Mouse (Mus musculus): ENCODE results near the gene Map2k1. TPM values are rescaled to one million over a fixed set of nuclear protein-coding genes. Genes with fewer than 3 reads are reported as not detected.

Gene Map2k1
- polyA plus RNA-seq, 1 experiment, result 67.3 TPM

- H3K36me3 ChIP-seq (ENCODE audit: control insufficient read depth, insufficient read depth), result no peaks in the 10 kb centered on the region
- H3ac ChIP-seq (ENCODE audit: control insufficient read depth, insufficient read length), result no peak overlapping the region
- H3K4me3 ChIP-seq, result no peak overlapping the region
- H3K4me2 ChIP-seq (ENCODE audit: low read depth), result no peak overlapping the region
- peaks cover 69% of the 10 kb centered on the region for H3K79me2 ChIP-seq (ENCODE audit: control insufficient read depth, insufficient read depth)
- H3K27me3 ChIP-seq (ENCODE audit: control insufficient read depth, insufficient read depth, insufficient read length), result no peaks in the 10 kb centered on the region
- TF ChIP-seq E2F4 (IDR thresholded peaks at IDR 0.05; ENCODE audit: insufficient read depth), result no peak
- TF ChIP-seq MYOD1 (IDR thresholded peaks at IDR 0.05; ENCODE audit: control insufficient read depth in 1 of 3, insufficient read length in 2 of 3, low read depth in 2 of 3), result no peak
- TF ChIP-seq REST (IDR thresholded peaks at IDR 0.05; ENCODE audit: insufficient read depth, insufficient read length), result no peak
Measured at GRCm38 (mm10) chr9:64220603-64221002, 32.8 kb downstream of the Map2k1 start.

- Histone ChIP-seq H3K4me2 (ENCODE audit: low read depth) (no peak overlapping the region), H3K79me2 (ENCODE audit: control insufficient read depth, insufficient read depth) (peaks cover 65% of the 10 kb centered on the region), H3K27me3 (ENCODE audit: control insufficient read depth, insufficient read depth, insufficient read length) (no peaks in the 10 kb centered on the region), H3ac (ENCODE audit: control insufficient read depth, insufficient read length) (no peak overlapping the region), H3K4me3 (no peak overlapping the region), H3K36me3 (ENCODE audit: control insufficient read depth, insufficient read depth) (no peaks in the 10 kb centered on the region)
- TF ChIP-seq TCF3 (IDR thresholded peaks at IDR 0.05; ENCODE audit: insufficient read length, low read depth) (no peak), SRF (IDR thresholded peaks at IDR 0.05; ENCODE audit: control insufficient read depth, insufficient read length, low read depth) (no peak), MAX (IDR thresholded peaks at IDR 0.05; ENCODE audit: low read depth) (no peak), REST (IDR thresholded peaks at IDR 0.05; ENCODE audit: insufficient read depth, insufficient read length) (no peak), POLR2AphosphoS2 (IDR thresholded peaks at IDR 0.05; ENCODE audit: insufficient read length, low read depth) (no peak)
Measured at GRCm38 (mm10) chr9:64219772-64220420, 33.5 kb downstream of the Map2k1 start.

GRCm38 (mm10) chr9:64219305-64219704 is 34.1 kb downstream of the Map2k1 start:
- Histone ChIP-seq H3K79me2 (ENCODE audit: control insufficient read depth, insufficient read depth) (peaks cover 65% of the 10 kb centered on the region), H3K4me2 (ENCODE audit: low read depth) (no peak overlapping the region), H3K27me3 (ENCODE audit: control insufficient read depth, insufficient read depth, insufficient read length) (no peaks in the 10 kb centered on the region), H3K36me3 (ENCODE audit: control insufficient read depth, insufficient read depth) (no peaks in the 10 kb centered on the region), H3ac (ENCODE audit: control insufficient read depth, insufficient read length) (no peak overlapping the region), H3K4me3 (no peak overlapping the region)
- TF ChIP-seq REST (IDR thresholded peaks at IDR 0.05; ENCODE audit: insufficient read depth, insufficient read length), result no peak
- no peak for TF ChIP-seq SRF (IDR thresholded peaks at IDR 0.05; ENCODE audit: control insufficient read depth, insufficient read length, low read depth)
- no peak for TF ChIP-seq POLR2AphosphoS2 (IDR thresholded peaks at IDR 0.05; ENCODE audit: insufficient read length, low read depth)
- TF ChIP-seq MYOD1 (IDR thresholded peaks at IDR 0.05; ENCODE audit: control insufficient read depth in 1 of 3, insufficient read length in 2 of 3, low read depth in 2 of 3), result no peak
- TF ChIP-seq MAX (IDR thresholded peaks at IDR 0.05; ENCODE audit: low read depth), result no peak
- TF ChIP-seq USF1 (IDR thresholded peaks at IDR 0.05; ENCODE audit: low read depth), result no peak
- no peak for TF ChIP-seq E2F4 (IDR thresholded peaks at IDR 0.05; ENCODE audit: insufficient read depth)
- TF ChIP-seq MYOG (IDR thresholded peaks at IDR 0.05; ENCODE audit: control insufficient read depth in 1 of 3, insufficient read depth in 1 of 3, insufficient read length in 2 of 3, low read depth in 2 of 3), result no peak
- TF ChIP-seq TCF12 (IDR thresholded peaks at IDR 0.05; ENCODE audit: insufficient read depth, poor library complexity, severe bottlenecking), result no peak
- TF ChIP-seq TCF3 (IDR thresholded peaks at IDR 0.05; ENCODE audit: insufficient read length, low read depth), result no peak
- no peak for TF ChIP-seq POLR2A (IDR thresholded peaks at IDR 0.05; ENCODE audit: insufficient read length, low read depth)
- TF ChIP-seq CEBPB (IDR thresholded peaks at IDR 0.05; ENCODE audit: insufficient read depth, poor library complexity, severe bottlenecking), result no peak

DNA sequence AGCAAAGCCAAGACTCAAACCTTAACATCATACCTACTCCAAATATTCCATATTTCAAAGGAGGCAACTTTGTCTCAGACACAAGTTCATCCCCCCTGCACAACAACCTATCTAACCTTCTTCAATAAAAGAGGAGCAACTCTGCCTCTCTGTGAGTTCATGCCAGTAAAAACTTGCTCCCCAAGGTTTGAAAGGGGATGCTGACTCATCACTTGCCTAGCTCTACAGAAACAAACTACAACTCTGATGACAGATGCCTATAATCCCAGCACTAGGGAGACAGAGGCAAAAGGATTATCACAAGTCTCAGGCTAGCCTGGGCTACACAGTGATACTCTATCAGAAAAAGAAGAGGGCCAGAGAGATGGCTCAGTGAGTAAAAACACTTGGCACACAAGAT is 35.5 kb downstream of the Map2k1 start:
- no peak overlapping the region for H3K4me2 ChIP-seq (ENCODE audit: low read depth)
- peaks cover 5% of the 10 kb centered on the region for H3K36me3 ChIP-seq (ENCODE audit: control insufficient read depth, insufficient read depth)
- no peak overlapping the region for H3ac ChIP-seq (ENCODE audit: control insufficient read depth, insufficient read length)
- peaks cover 55% of the 10 kb centered on the region for H3K79me2 ChIP-seq (ENCODE audit: control insufficient read depth, insufficient read depth)
- no peak overlapping the region for H3K4me3 ChIP-seq
- H3K27me3 ChIP-seq (ENCODE audit: control insufficient read depth, insufficient read depth, insufficient read length), result no peaks in the 10 kb centered on the region
- TF ChIP-seq POLR2A (IDR thresholded peaks at IDR 0.05; ENCODE audit: insufficient read length, low read depth) (no peak), MYOD1 (IDR thresholded peaks at IDR 0.05; ENCODE audit: control insufficient read depth in 1 of 3, insufficient read length in 2 of 3, low read depth in 2 of 3) (no peak), CEBPB (IDR thresholded peaks at IDR 0.05; ENCODE audit: insufficient read depth, poor library complexity, severe bottlenecking) (no peak), MAX (IDR thresholded peaks at IDR 0.05; ENCODE audit: low read depth) (no peak), E2F4 (IDR thresholded peaks at IDR 0.05; ENCODE audit: insufficient read depth) (no peak), SRF (IDR thresholded peaks at IDR 0.05; ENCODE audit: control insufficient read depth, insufficient read length, low read depth) (no peak), TCF3 (IDR thresholded peaks at IDR 0.05; ENCODE audit: insufficient read length, low read depth) (no peak), REST (IDR thresholded peaks at IDR 0.05; ENCODE audit: insufficient read depth, insufficient read length) (no peak), POLR2AphosphoS2 (IDR thresholded peaks at IDR 0.05; ENCODE audit: insufficient read length, low read depth) (no peak), MYOG (IDR thresholded peaks at IDR 0.05; ENCODE audit: control insufficient read depth in 1 of 3, insufficient read depth in 1 of 3, insufficient read length in 2 of 3, low read depth in 2 of 3) (no peak), USF1 (IDR thresholded peaks at IDR 0.05; ENCODE audit: low read depth) (no peak), TCF12 (IDR thresholded peaks at IDR 0.05; ENCODE audit: insufficient read depth, poor library complexity, severe bottlenecking) (no peak)

GRCm38 (mm10) chr9:64216641-64217040 is 36.8 kb downstream of the Map2k1 start:
- Histone ChIP-seq H3ac (ENCODE audit: control insufficient read depth, insufficient read length) (no peak overlapping the region), H3K36me3 (ENCODE audit: control insufficient read depth, insufficient read depth) (peaks cover 14% of the 10 kb centered on the region), H3K27me3 (ENCODE audit: control insufficient read depth, insufficient read depth, insufficient read length) (no peaks in the 10 kb centered on the region), H3K4me2 (ENCODE audit: low read depth) (no peak overlapping the region), H3K4me3 (no peak overlapping the region), H3K79me2 (ENCODE audit: control insufficient read depth, insufficient read depth) (peaks cover 46% of the 10 kb centered on the region)
- no peak for TF ChIP-seq REST (IDR thresholded peaks at IDR 0.05; ENCODE audit: insufficient read depth, insufficient read length)
- no peak for TF ChIP-seq USF1 (IDR thresholded peaks at IDR 0.05; ENCODE audit: low read depth)
- no peak for TF ChIP-seq MYOD1 (IDR thresholded peaks at IDR 0.05; ENCODE audit: control insufficient read depth in 1 of 3, insufficient read length in 2 of 3, low read depth in 2 of 3)
- no peak for TF ChIP-seq POLR2A (IDR thresholded peaks at IDR 0.05; ENCODE audit: insufficient read length, low read depth)
- no peak for TF ChIP-seq TCF12 (IDR thresholded peaks at IDR 0.05; ENCODE audit: insufficient read depth, poor library complexity, severe bottlenecking)
- TF ChIP-seq MYOG (IDR thresholded peaks at IDR 0.05; ENCODE audit: control insufficient read depth in 1 of 3, insufficient read depth in 1 of 3, insufficient read length in 2 of 3, low read depth in 2 of 3), result no peak
- no peak for TF ChIP-seq SRF (IDR thresholded peaks at IDR 0.05; ENCODE audit: control insufficient read depth, insufficient read length, low read depth)
- TF ChIP-seq CEBPB (IDR thresholded peaks at IDR 0.05; ENCODE audit: insufficient read depth, poor library complexity, severe bottlenecking), result no peak
- TF ChIP-seq E2F4 (IDR thresholded peaks at IDR 0.05; ENCODE audit: insufficient read depth), result no peak
- no peak for TF ChIP-seq MAX (IDR thresholded peaks at IDR 0.05; ENCODE audit: low read depth)
- TF ChIP-seq TCF3 (IDR thresholded peaks at IDR 0.05; ENCODE audit: insufficient read length, low read depth), result no peak
- no peak for TF ChIP-seq POLR2AphosphoS2 (IDR thresholded peaks at IDR 0.05; ENCODE audit: insufficient read length, low read depth)

All from myocyte (in vitro differentiated cells).